Mouse (Mus musculus) heart, embryonic 10.5 days (tissue): ENCODE results near the gene Smad3. TPM values are rescaled to one million over a fixed set of nuclear protein-coding genes. Genes with fewer than 3 reads are reported as not detected.

ENCODE experiments used
- DNase-seq: peaks from one replicate; pipeline ENCODE4 v3.0.0-alpha.2; 2017; ENCODE audit warnings: low spot score
- H3K27ac ChIP-seq: fragments of 300-500 bp; sonication (generic); 2 replicates; pipeline ENCODE4 v1.5.1; 2016; ENCODE audit warnings: mild to moderate bottlenecking
- H3K27me3 ChIP-seq: fragments of 300-500 bp; sonication (generic); 2 replicates; pipeline ENCODE4 v1.6.1; 2016; ENCODE audit warnings: mild to moderate bottlenecking; ENCODE audit not compliant: poor library complexity, insufficient read depth, severe bottlenecking
- H3K36me3 ChIP-seq: fragments of 300-500 bp; sonication (generic); 2 replicates; pipeline ENCODE4 v1.6.1; 2016; ENCODE audit warnings: mild to moderate bottlenecking, moderate library complexity
- H3K4me1 ChIP-seq: fragments of 300-500 bp; sonication (generic); 2 replicates; pipeline ENCODE4 v1.6.1; 2016; ENCODE audit warnings: mild to moderate bottlenecking
- H3K4me3 ChIP-seq: fragments of 300-500 bp; sonication (generic); 2 replicates; pipeline ENCODE4 v1.5.1; 2016; ENCODE audit warnings: mild to moderate bottlenecking, moderate library complexity
- H3K9me3 ChIP-seq: fragments of 300-500 bp; sonication (generic); 2 replicates; pipeline ENCODE4 v1.6.1; 2016; ENCODE audit warnings: mild to moderate bottlenecking, moderate library complexity
- WGBS: fragments of 180-500 bp; shearing (Covaris S2); methylation state at CpG from one replicate; pipeline ENCODE4 v1.1.7; 2016; 5-methylcytosine and 5-hydroxymethylcytosine counted together
- polyA plus RNA-seq: library from polyadenylated mRNA; unstranded; fragments of >200 nt; fragmentation: Nextera tagmentation; extraction: Ambion mirVana; gene quantifications from 2 replicates; pipeline ENCODE4 v1.2.1, GENCODE M21; 2016

Gene Smad3
- polyA plus RNA-seq, 1 experiment from 2014 or later: 20.0 TPM

DNA sequence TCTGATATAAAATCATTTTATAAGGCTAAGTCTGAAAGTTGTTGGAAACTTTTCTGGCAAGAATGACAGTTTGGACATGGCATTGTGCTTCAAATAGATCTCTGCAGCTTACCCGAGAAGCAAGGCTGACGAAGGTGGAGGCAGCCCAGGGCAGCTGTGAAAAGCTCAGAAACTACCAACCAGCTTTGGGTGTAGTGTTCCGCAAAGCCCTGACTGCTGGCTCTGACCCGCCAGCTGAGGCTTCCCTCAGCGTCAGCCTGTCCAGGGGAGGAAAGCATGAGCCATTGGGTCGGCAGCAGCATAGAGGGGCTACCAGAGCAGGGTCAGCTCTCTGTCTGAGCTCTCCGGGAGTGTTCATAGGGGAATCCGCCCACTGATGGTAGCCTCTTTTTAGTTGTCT, 148.5 kb downstream of the Smad3 start:
- no peak for DNase-seq
- Histone ChIP-seq H3K27me3 (no peaks in the 10 kb centered on the region), H3K4me1 (peaks cover 46% of the 10 kb centered on the region), H3K4me3 (no peak overlapping the region), H3K9me3 (no peaks in the 10 kb centered on the region), H3K36me3 (no peaks in the 10 kb centered on the region), H3K27ac (no peak overlapping the region)
- 72% methylated on average over 8 of the region's 8 CpGs for WGBS

DNA sequence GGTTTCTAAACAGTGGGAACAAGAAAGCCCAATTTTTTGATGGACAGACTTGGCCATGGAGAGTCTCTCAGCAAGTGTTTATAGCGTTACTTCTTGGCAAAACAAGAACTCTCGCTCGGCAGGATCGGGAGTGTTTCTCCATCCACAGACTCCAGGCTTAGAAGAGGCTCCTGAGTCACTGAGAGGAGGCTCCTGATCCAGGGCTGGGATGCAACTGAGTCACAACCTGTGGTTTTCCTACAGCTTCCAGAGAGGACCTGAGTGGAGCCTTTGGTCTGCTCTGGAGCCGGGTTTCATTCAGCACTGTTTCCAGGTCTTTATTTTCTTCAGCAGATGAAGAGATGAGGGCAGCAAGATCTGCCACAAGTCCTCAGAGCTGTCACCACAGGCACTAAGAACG, 149.8 kb downstream of the Smad3 start:
- no peak for DNase-seq
- no peaks in the 10 kb centered on the region for H3K27me3 ChIP-seq
- no peak overlapping the region for H3K4me3 ChIP-seq
- no peaks in the 10 kb centered on the region for H3K9me3 ChIP-seq
- no peaks in the 10 kb centered on the region for H3K36me3 ChIP-seq
- WGBS: 73% methylated on average over 6 of the region's 6 CpGs
- H3K27ac ChIP-seq: no peak overlapping the region
- peaks cover 51% of the 10 kb centered on the region for H3K4me1 ChIP-seq

DNA sequence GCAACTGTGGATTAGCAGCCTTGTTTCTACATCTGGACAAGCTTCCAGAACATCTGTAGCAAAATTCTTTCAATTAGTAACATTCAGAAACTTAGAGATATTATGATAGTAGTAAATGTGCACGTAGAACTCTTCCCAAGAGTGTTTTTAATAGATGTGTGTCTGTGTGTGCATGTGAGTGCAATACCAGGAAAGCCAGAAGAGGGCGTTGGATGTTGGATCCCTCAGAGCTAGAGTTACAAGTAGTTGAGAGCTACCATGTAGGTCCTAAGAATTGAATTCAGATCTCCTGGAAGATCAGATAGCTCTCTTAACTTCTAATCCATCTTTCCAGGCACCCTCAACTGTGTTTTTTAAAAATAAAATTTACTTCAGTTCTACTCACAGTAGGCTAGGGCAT, 151.2 kb downstream of the Smad3 start:
- 68% methylated on average over 2 of the region's 2 CpGs for WGBS
- Histone ChIP-seq H3K27me3 (no peaks in the 10 kb centered on the region), H3K9me3 (no peaks in the 10 kb centered on the region), H3K4me3 (no peak overlapping the region), H3K27ac (no peak overlapping the region), H3K36me3 (no peaks in the 10 kb centered on the region), H3K4me1 (peaks cover 47% of the 10 kb centered on the region)
- DNase-seq: no peak

GRCm38 (mm10) chr9:63603849-63604248, 153.9 kb downstream of the Smad3 start:
- H3K4me3 ChIP-seq: peak overlapping the region; percentile 95; the same call in 1 of the 2 replicates
- WGBS: 53% methylated on average over 6 of the region's 6 CpGs
- no peak overlapping the region for H3K27ac ChIP-seq
- no peak for DNase-seq
- H3K9me3 ChIP-seq: no peaks in the 10 kb centered on the region
- no peaks in the 10 kb centered on the region for H3K27me3 ChIP-seq
- no peaks in the 10 kb centered on the region for H3K36me3 ChIP-seq
- peaks cover 31% of the 10 kb centered on the region for H3K4me1 ChIP-seq

DNA sequence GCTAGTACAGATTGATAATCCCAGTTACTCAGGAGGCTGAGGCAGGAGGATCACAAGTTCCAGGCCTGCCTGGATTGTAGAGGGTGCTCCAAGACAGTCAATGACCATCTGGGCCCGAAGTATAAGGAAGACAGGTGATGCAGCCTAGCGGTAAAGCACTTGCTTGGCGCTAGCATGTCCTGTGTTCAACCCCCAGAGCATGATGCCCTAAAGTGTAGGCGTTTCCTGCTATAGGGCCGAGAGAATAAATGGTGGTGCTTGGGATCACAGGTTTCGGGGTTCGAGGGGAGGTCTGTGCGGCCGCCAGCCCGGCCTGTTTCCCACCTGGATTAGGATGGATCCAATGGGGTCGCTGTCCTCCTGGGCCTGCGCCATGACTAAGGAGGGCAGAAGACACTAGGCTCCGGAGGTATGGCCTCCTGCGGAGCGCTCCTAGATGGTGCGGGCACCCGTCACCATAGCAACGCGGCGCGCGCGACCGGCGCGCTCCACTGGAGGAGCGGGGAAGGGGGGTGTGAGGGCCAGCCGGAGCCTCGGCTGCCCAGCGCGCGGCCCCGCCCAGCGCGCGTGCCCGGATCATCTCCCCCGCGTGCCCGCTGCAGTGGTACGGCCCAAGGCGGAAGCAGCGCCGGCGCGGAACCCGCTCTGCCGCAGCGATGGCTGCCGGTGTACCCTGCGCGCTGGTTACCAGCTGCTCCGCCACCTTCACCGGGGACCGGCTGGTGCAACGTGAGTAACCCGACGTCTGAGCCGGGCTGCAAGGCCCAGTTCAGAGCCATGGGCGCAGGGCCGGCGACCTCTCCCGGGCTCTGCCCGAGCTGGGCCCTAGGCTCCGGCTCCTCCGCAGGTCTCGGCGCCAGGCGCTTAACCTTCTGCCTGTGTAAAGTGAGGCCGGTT, 155.5 kb downstream of the Smad3 start, which contains the start of the genes Iqch and Aagab:
Gene Iqch, minus strand, starts transcription at position 451 of the 897 bp plus-strand sequence.
Gene Aagab, plus strand, starts transcription at position 618 of the 897 bp plus-strand sequence.
- WGBS: 2% methylated on average over 70 of the region's 70 CpGs
- peak within 1 kb of the TSS; percentile 91 for H3K27ac ChIP-seq
- peaks cover 31% of the 10 kb centered on the region for H3K4me1 ChIP-seq
- no peaks in the 10 kb centered on the region for H3K9me3 ChIP-seq
- H3K36me3 ChIP-seq: no peaks in the 10 kb centered on the region
- peak within 1 kb of the TSS; percentile 95 for H3K4me3 ChIP-seq
- DNase-seq: peak; percentile 94
- H3K27me3 ChIP-seq: no peaks in the 10 kb centered on the region

Other genes starting within 250 kb of the Smad3 start
- gene Iqch, start 155.5 kb downstream of the Smad3 start, polyA plus RNA-seq: 0.11 TPM in 1 of 2 replicates, not detected in the other
- 27.8 and 28.0 TPM in 2 replicates for gene Aagab, start 155.3 kb downstream of the Smad3 start, polyA plus RNA-seq